Mouse (Mus musculus) central nervous system, embryonic 11.5 days (tissue): ENCODE data around the gene Abhd17b. TPM values are rescaled to one million over a fixed set of nuclear protein-coding genes. Genes with fewer than 3 reads are reported as not detected.

Source experiments
- polyA plus RNA-seq: library from polyadenylated mRNA; depleted of rRNA; stranded (reverse); fragments of >200 nt; gene quantifications from 2 replicates; pipeline ENCODE4 v1.2.3, GENCODE M21; 2012; rRNA removed

The Abhd17b gene
- polyA plus RNA-seq: 12.9 and 25.1 TPM in 2 replicates

DNA sequence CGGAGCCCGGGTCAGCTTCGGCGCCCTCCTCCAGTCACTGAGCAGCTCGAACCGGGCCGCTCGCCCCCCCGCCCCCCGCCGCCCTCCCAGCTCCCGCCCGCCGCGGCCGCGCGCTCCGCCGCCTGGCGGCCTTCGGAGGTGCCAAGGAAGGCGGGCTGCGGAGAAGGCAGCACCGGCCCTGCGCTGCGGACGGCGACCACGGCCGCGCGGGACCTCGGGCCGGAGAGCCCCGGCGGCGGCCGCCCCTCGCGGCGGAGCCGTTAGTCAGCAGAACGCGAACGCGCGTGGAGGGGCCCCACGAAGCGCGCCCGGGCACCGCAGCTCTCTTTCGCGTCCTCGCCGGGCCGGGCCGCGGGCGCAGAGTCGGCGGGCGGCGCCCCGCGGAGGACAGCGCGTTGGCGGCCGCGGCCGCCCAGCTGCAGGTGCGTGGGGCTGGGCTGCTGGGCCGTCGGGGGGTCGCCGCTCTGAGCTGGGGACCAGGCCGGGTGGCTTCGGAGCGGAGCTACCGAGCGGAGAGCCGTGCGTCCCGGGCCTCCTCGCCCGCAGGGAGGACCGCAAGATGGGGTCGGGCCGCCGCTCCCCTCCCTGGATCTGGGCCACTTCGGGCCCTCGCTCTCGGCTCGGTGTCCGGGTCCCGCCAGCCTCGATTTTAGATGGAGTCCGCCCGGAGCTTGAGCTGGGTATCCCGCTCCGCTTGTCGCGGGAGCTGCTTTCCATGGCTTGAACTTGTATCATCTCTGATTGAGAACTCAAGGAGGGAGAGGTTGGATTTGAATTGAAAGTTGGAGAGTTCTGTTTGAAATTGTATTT is at the start of gene Abhd17b:
Abhd17b (plus strand) TSS at position 14 of the 810 bp plus-strand sequence.

DNA sequence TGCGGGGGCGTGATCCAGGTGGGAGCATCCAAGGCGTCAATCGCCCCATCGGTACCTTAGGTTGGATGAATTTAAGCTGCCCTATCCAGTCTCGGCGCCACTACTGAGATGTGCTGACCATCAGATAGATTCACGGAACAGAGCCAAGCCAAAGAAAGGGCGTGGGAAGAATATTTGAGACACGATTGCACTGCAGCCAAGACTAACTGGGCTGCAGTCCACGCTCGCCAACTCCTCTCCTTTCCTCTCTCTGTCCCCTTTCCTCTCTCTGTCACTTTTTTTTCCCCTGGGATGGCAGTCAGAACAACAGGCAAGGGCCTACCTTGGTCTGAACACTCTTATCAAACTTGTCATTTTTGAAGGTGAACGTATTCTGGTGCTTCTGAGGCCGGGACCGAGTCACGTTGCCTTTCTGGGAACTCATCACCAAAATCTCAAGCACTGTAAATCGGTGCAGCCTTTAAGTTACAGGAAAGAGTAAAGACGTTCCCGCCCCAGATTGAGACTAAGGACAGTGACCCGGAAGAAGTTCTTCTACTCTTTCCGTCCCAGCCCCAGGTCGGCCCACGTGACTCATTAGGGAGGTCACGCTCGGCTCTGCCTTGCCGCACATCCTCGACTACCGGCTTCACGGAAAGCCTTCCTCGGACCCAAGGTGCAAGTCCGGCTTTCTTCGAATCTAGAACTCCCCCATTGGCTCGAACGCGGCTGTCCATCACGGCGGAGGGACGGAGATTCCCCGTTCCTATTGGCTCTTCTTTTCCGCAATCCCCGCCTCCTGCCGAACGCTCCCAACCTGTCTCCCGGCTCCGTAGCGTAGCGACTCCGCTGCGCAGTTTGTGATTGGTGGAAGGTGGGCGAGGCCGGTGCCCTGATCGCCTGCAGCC is 457 bp upstream of the Abhd17b start, which contains the start of gene 1110059E24Rik:
1110059E24Rik (minus strand) TSS at position 692 of the 887 bp plus-strand sequence.

Other genes starting within 250 kb of the Abhd17b start
- 0.04 and 0.06 TPM in 2 replicates for gene Gda, start 179.7 kb upstream of the Abhd17b start, polyA plus RNA-seq
- 47.9 and 51.5 TPM in 2 replicates for gene 1110059E24Rik, start 209 bp upstream of the Abhd17b start, polyA plus RNA-seq
- 41.4 and 41.6 TPM in 2 replicates for gene Cemip2, start 125.2 kb downstream of the Abhd17b start, polyA plus RNA-seq